Mouse (Mus musculus) layer of hippocampus, adult 2 months (tissue): ENCODE data around the gene Elf5. TPM values are rescaled to one million over a fixed set of nuclear protein-coding genes. Genes with fewer than 3 reads are reported as not detected.

Experiments
- DNase-seq, 2 experiments: peaks; one replicate each; pipeline ENCODE4 v3.0.0; 2022; ENCODE audit warnings: low spot score in 2 of 2
- H3K27ac ChIP-seq: fragments of 200-600 bp; 2 replicates; pipeline ENCODE4 v1.8.1; 2022
- H3K4me3 ChIP-seq: fragments of 200-600 bp; 2 replicates; pipeline ENCODE4 v1.8.1; 2022; ENCODE audit warnings: mild to moderate bottlenecking
- CTCF ChIP-seq: fragments of 200-600 bp; conservative IDR thresholded peaks from 2 replicates; pipeline ENCODE4 v1.8.1; 2022; ENCODE audit warnings: antibody characterized with exemption, mild to moderate bottlenecking, moderate library complexity
- total RNA-seq, 2 experiments: library from RNA; stranded (reverse); gene quantifications; 2 replicates each; pipeline ENCODE4 v1.2.3; 2021

The Elf5 gene
- total RNA-seq, 2 experiments from 2014 or later: 1.1 to 1.4 TPM

DNA sequence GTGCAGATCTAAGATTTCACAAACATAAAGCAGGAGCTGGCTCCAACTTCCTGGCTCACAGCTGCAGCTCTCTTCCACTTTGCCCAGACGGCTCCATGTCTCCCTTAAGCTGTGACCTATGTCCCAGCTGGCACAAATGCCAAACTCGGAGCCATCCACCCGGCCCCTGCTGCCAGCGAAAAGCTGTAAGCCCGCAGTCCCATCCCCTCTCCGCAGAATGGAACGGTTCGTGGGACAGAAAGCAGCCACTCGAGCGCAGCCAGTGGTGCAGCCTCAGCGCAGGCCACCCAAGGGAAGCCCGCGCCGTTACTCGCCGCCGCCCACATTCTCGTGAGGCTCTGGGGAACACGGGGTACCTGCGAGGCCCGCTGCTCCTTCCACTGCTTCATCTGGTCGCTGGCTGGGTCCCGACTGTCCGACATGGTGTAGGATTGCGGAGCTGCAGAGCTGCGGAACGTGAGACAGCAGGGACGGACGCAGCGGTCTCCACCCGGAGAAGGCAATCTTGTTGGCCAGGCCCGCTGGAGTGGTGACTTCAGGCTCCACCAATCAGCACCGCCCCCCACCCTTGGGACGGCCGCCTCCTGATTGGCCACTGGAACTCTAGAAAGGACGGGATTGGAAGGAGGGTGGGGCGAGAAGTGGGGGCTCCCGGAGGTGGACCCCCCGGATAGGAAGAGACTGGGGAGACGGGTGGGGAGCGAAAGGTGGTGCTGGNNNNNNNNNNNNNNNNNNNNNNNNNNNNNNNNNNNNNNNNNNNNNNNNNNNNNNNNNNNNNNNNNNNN lies 73.3 kb downstream of the Elf5 start, which contains the start of gene Cat:
TSS of gene Cat (minus strand) at position 544 of the 785 bp plus-strand sequence.
- H3K4me3 ChIP-seq: peak within 1 kb of the TSS; percentile 95
- H3K27ac ChIP-seq: peak within 1 kb of the TSS; percentile 98
- peak; percentile 93 to 96 for DNase-seq
- no peak for TF ChIP-seq CTCF

DNA sequence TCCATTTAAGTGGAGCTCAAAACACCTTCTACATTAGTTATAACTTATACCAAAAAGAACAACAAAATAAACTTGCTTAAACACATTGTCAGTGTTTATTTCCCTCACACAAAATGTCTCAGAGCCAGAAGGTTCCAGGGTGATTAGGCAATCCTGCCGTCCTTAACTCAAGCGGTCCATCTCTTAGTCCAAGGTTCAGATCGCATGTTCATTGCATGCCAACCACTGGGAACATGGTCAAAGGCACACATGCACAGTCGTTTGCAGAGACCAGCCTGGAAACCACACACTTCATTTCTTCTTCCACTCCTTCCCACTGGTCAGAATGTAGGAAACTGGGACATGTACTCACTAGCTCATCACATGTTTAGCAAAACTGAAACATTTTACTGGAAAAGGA lies 81.0 kb downstream of the Elf5 start:
- TF ChIP-seq CTCF: no peak
- H3K4me3 ChIP-seq: no peak overlapping the region
- H3K27ac ChIP-seq: no peak overlapping the region
- no peak for DNase-seq

DNA sequence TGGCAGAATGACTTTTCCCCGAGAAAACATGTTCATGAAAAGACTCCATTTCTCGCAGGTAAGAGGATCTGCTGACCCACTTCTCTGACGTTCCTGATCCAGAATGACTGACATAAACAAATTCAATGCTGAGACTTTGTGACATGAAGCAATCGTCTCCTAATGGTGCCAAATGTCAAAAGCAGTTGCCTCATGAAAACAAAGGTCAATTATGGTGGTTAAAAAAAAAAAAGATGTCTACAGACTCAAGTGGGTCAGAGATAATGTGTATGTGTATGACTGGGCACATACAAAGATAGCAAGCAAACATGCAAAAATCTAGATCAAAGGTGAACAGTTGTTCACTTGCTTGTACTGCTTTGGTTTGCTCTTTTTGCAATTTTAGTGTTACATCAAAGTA lies 82.3 kb downstream of the Elf5 start:
- no peak overlapping the region for H3K4me3 ChIP-seq
- no peak for TF ChIP-seq CTCF
- H3K27ac ChIP-seq: no peak overlapping the region
- no peak for DNase-seq

DNA sequence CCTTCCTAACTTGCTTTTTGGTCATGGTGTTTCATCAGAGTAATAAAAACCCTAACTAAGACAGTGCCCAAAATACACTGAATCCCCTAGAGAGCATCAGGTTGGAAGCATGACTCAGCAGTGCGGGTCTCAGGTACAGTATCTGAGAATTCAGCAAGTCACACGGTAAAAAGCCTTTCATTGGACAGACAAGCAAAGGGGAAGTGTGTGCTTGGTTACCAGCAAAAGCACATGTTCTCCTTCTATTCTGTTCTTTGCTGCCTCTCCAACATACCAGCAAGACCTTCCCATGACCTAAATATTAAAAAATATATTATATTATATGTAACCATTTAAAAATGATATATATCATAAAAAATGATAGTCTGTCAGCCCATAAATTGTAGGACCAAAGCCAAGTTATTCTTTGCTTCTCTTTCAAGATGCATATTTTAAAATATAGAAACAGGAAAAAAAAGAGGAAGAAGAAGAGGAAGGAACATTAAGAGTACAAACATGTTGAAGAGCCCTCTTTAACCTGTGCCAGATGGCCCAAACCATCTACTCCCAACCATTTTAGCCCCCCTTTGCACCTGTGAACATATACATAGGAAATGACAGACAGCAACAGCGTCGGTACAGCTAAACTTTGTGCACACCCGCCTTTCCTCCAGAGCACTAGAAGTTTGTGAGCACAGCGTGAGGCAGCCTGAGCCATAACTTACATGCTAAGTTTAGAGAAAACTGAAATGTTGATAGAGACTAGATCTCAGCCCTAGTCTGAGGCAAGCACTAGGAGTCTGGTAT lies 84.3 kb downstream of the Elf5 start:
- TF ChIP-seq CTCF: no peak
- no peak overlapping the region for H3K27ac ChIP-seq
- no peak overlapping the region for H3K4me3 ChIP-seq
- no peak for DNase-seq

Other genes with a start within 250 kb of the Elf5 start
- not detected for gene Ehf, start 108.4 kb upstream of the Elf5 start, total RNA-seq
- gene Cat, start 73.5 kb downstream of the Elf5 start, total RNA-seq: 10 to 100 TPM; 48.2 to 55.2 TPM
- 10 to 100 TPM in 1 of 2 experiments, 1 to 10 TPM in 1; 9.5 to 10.3 TPM for gene Abtb2, start 154.6 kb downstream of the Elf5 start, total RNA-seq